Mouse (Mus musculus) liver, embryonic 14.5 days (tissue): ENCODE results near the gene Espn.

ENCODE experiments used
- CTCF ChIP-seq: IDR thresholded peaks from 2 replicates; pipeline ENCODE4 v1.5.1; 2016; ENCODE audit warnings: antibody characterized with exemption, low read depth, control low read depth
- EP300 ChIP-seq: IDR thresholded peaks from 2 replicates; pipeline ENCODE4 v1.6.1; 2016; ENCODE audit warnings: antibody characterized with exemption, low read depth

DNA sequence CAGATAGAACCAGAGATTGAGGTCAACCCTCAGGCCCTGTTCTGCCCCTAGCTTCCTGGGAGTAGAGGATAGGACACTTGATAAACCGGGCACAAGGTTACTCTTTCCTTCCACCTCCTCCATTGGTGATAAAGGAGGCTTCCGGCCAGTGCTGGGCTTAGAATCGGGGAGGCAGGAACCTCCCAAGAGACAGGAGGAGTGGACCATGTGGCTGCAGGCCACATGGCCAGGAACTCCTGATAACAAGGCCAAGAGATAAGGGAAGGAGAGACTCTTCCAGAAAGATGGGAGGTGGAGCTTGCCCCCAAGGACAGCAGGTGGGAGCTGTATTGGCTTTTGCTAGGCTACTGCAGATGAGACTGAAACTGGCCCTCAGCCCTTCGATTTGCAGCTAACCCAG is 1.6 kb downstream of the Espn start:
- TF ChIP-seq EP300 = no peak
- TF ChIP-seq CTCF = no peak
